Mouse (Mus musculus) olfactory bulb, adult 2 months (tissue): ENCODE measurements around the gene Mtm1.

Experiments used
- CTCF ChIP-seq: fragments of 200-500 bp; IDR thresholded peaks from 2 replicates; pipeline ENCODE4 v1.5.1; 2012; ENCODE audit warnings: low read depth, mild to moderate bottlenecking, low read length, moderate library complexity; ENCODE audit not compliant: insufficient read depth
- POLR2A ChIP-seq: fragments of 200-500 bp; IDR thresholded peaks from 2 replicates; pipeline ENCODE4 v1.6.1; 2012; ENCODE audit warnings: mild to moderate bottlenecking, low read depth, low read length, moderate library complexity; ENCODE audit not compliant: insufficient read depth

DNA sequence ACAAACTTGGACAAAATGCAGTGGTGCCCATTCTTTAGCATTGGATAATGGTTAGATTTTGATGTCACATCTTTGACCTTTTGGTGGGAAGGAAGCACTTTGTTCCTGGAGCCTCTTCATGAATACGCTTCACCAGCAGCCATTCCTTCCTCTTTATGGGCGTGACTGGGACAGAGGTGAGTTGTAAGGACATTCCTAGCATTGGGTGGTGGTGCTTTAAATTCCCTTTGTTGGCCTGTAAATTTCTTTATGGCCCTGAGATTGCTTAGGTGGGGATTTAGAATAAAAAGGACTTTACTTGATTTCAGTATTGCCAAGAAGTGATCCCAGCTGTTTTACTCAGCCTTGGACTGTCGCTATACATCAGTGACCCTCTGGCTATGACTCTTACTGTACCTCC is 8.3 kb downstream of the Mtm1 start:
- no peak for TF ChIP-seq POLR2A
- TF ChIP-seq CTCF, result no peak
